Mouse (Mus musculus) embryonic facial prominence, embryonic 11.5 days (tissue): ENCODE measurements around the gene B4galt5. TPM values are rescaled to one million over a fixed set of nuclear protein-coding genes. Genes with fewer than 3 reads are reported as not detected.

Experiments
- polyA plus RNA-seq: library from polyadenylated mRNA; unstranded; fragments of >200 nt; fragmentation: Nextera tagmentation; extraction: Ambion mirVana; gene quantifications from 2 replicates; pipeline ENCODE4 v1.2.1, GENCODE M21; 2014

Gene B4galt5
- polyA plus RNA-seq, 1 experiment from 2014 or later, result 17.0 TPM

Other genes starting within 250 kb of the B4galt5 start
- 0.39 and 0.67 TPM in 2 replicates for gene Kcnb1, start 159.0 kb downstream of the B4galt5 start, polyA plus RNA-seq
- 12.9 and 14.5 TPM in 2 replicates for gene Ptgis, start 108.6 kb downstream of the B4galt5 start, polyA plus RNA-seq
- 13.5 and 13.9 TPM in 2 replicates for gene Slc9a8, start 72.5 kb upstream of the B4galt5 start, polyA plus RNA-seq
- gene Rnf114, start 143.5 kb upstream of the B4galt5 start, polyA plus RNA-seq, result 113 and 119 TPM in 2 replicates
- gene Spata2, start 143.7 kb upstream of the B4galt5 start, polyA plus RNA-seq, result 12.1 and 13.1 TPM in 2 replicates
- 66.8 and 76.2 TPM in 2 replicates for gene Snai1, start 189.0 kb upstream of the B4galt5 start, polyA plus RNA-seq